Mouse (Mus musculus) heart, postnatal 0 days (tissue): Measurements from ENCODE around the gene Zfp113.

ENCODE experiments used
- CTCF ChIP-seq: IDR thresholded peaks from 2 replicates; pipeline ENCODE4 v1.5.1; 2016; ENCODE audit warnings: antibody characterized with exemption, control low read depth, low read depth
- EP300 ChIP-seq: IDR thresholded peaks from 2 replicates; pipeline ENCODE4 v1.6.1; 2016; ENCODE audit warnings: antibody characterized with exemption, low read depth

DNA sequence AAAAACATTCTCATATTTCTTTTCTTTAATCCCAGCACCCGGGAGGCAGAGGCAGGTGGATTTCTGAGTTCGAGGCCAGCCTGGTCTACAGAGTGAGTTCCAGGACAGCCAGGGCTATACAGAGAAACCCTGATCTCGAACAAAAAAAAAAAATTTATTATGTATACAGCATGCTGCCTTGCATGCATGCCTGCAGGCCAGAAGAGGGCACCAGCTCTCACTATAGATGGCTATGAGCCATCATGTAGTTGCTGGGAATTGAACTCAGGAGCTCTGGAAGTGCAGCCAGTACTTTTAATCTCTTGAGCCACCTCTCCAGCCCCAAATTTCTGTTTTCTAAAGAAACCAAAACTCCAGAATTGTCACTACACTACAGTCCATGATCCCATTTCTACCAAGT is 65.3 kb downstream of the Zfp113 start:
- TF ChIP-seq CTCF: peak; percentile 41
- no peak for TF ChIP-seq EP300
